Mouse (Mus musculus): ENCODE data around the gene Zfp27. TPM values are rescaled to one million over a fixed set of nuclear protein-coding genes. Genes with fewer than 3 reads are reported as not detected.

The Zfp27 gene
- polyA plus RNA-seq (2021; fragmentation: Nextera tagmentation), result 8.4 and 9.5 TPM in 2 replicates
- long read RNA-seq, experiment 1, transcript Zfp27-201 (5 exons, 3,150 nt), result major isoform, 11 of 23 reads
- long read RNA-seq, experiment 1, partial matches to known transcripts, result 1 of 23 reads
- long read RNA-seq, experiment 1, other reads (novel, unspliced or antisense), result 11 of 23 reads
- long read RNA-seq, experiment 2, transcript Zfp27-205 (5 exons, 3,845 nt), result minor isoform, 8 of 117 reads
- long read RNA-seq, experiment 2, transcript Zfp27-201 (5 exons, 3,150 nt), result major isoform, 93 of 117 reads
- long read RNA-seq, experiment 2, partial matches to known transcripts, result 0 of 117 reads
- long read RNA-seq, experiment 2, other reads (novel, unspliced or antisense), result 16 of 117 reads

DNA sequence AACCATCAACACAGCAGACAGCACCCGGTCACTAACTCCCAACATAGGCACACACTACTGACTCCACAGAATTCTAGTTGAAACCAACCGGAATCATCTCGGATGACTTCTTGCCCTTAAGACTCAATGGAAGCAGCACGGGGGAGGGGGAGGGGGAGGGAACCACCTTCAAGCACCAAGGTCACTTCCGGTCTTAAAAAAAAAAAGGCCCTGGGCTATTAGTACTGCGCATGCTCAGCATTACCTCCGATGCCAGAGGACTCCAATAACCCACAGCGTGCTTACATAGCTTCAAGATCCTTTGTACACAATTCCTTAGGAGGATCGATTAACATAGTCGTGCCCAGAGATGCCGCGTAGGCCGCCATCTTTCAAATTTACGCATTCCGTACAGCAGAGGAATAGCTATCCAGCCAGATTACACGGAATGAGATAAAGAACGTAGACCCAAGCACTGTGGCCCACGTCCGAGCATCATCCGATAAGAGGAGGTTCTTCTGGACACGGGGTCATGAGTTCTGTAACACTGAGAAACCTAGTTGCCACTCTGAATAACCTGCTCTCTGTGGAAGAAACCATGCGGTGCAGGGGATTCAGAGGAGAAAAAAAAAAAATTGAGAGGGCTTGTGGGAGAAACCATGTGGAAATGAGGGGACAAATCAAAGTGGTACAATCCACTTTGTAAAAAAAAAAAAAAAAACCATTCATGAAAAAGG is at the start of gene Zfp27:
TSS of gene Zfp27 (minus strand) at position 607 of the 716 bp plus-strand sequence.

DNA sequence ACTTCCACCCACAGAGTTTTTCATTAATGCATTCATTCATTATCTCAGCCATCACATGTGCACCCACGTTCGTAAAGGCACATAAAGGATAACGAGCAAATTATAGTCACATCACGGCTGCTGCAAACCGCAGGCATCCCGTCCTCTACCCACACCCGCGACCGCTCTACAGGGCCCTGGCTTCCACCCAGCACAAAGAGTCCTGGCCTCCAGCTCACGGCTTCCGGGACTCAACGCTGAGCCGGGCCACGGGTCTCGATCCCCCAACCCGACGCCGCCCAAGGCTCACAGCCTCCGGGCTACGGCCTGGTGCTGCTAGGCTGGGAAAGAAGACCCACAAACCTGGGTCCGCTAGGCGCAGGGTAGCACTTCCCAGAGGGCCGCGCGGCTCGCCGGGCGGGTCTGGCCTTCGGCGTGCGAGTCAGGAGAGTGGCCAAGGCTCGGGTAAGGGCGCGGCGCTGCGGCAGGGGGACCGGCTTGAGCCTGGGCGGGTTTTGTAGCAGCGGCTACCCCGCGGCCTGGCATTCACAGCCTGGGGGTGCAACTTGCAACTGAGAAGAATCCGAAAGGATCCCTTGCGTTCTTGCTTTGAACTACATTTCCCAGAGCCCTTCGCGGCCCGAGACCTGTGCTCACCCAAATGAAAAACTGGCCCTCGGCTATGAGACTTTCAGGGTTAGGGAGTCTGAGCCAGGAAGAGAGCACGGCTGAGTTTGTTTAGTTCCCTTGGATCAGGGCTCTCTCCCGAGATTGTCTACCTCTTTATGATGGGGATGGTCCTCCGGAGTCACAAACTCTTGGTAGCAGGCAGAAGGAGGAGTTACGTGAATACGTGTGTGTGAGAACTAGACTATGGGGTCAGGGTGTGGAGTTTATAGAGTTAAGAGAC is 47.4 kb upstream of the Zfp27 start, which contains the start of gene Zfp74:
TSS of gene Zfp74 (minus strand) at position 577 of the 889 bp plus-strand sequence.

DNA sequence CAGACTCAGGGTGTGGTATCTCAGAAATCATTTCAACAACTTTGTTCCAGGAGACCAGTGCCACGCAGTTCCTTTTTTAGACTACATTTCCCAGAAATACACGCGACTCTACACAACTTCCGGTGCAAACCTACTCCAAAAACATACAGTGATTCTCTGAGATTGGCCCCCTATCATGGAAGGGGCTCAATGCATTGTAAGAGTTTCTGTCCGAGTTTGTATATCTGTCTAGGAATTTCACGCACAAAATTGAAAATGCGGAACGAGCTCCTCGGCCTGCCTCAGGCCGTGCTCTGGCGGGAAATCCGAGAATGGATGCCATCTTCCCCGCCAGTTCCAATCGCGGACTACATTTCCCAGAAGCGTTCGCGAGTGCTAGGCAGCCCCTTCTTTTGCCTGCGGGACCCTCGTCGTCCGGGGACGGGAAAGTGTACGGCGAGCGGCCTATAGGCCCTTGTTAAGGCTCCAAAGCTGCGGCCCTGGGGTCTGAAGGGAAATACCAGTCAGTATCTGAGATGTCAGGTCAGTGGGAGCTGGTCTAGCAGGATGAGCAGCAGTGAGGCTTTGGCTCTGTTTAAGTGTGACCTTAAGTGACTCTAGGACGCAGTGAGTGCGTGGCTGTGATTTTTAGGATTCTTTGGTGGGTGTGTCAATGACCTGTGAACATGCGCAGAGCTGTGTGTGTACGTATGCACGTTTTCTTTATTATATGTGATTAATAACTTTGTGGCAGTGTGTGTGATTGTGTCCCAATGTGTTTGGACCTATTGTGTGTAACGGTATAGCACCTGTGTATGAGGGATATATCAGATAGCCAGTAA is 2.0 kb upstream of the Zfp27 start, which contains the start of gene Zfp383:
TSS of gene Zfp383 (plus strand) at position 94 of the 821 bp plus-strand sequence.

DNA sequence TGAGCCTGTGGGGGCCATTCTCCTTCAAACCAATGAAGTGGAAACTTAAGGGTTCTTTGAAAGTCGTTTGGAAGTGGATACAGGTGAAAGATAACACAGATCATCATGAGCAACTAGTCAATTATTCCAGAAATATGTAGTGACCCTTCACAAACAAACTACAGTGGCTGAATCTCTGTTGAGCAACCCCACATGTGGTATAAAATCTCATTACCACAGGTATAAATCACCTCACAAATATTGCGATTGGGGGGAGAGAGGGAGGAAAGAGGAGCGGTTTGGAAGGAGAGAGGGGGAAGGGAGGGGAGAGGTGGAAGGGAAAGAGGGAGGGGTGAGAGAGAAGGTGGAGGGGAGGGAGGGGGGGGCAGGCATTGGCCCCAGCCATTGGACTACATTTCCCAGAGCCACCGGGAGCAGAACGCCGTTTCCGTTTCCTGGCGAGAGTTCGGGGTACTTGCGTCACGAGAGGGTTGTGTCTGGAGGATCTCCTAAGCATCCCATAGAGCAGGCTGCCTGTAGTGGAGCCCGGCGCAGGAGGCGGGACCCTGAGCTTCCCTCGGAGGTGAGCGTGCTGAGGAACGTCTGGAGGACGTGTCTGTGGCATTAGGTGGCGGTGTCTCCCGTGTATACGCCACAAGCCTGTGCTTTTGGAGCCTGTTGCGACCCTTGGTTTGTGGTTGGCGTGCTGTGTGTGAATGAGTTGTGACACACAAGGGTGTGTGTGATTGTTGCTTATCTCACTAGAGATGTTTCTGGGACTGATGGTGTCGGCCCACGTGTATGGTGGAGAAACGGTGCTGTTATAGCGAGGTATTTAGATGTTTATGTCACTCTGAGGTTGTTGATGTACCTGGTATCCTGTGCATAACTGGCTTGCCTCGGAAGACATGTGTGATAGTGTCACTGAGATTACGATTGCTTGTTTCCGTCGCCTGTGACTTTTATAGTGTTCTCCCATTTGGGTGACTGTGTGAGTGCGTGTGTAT is 46.5 kb downstream of the Zfp27 start, which contains the start of gene Zfp420:
TSS of gene Zfp420 (plus strand) at position 448 of the 986 bp plus-strand sequence.

DNA sequence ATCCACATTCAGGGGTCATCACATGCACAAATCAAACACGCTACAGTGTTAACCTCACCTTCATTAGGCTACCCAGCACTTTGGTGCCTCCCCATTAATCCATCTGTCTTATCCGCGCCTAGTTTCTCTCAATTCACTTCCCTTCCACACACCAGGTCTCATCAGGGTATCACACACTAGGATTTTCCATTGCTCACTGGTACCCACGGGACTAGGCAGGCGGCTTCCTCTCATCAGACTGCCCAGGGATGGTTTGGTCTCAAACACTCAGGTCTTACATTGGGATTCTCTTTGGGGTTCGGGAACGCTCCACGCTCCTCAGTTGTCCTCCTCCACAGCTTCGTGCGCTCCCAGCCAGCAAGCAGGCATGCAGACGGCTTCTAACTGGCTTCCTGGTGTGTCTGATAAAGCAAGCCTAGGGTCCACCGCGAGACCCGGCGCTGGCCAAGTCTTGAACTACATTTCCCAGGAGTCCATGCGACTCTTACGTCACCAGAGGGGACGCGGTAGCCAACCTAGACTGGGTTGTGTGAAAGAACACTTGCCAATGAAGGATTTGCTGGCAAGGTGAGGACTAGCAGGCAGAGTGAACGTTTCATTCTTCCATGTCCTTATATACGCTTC is 53.0 kb downstream of the Zfp27 start, which contains the start of gene Zfp940:
TSS of gene Zfp940 (minus strand) at position 451 of the 624 bp plus-strand sequence.

Small RNA genes lying within 50 kb of the gene (microRNA-seq; reads per million reads assigned to microRNA genes)
- 1.3 reads per million for gene Mir7668

Other genes with a start within 250 kb of the Zfp27 start
- gene Catsperg2, start 179.5 kb downstream of the Zfp27 start, polyA plus RNA-seq (2021; fragmentation: Nextera tagmentation), result not detected in 2 replicates
- gene Zfp84, start 138.0 kb downstream of the Zfp27 start, polyA plus RNA-seq (2021; fragmentation: Nextera tagmentation), result 4.7 and 6.1 TPM in 2 replicates
- 7.3 and 7.5 TPM in 2 replicates for gene Zfp30, start 122.6 kb downstream of the Zfp27 start, polyA plus RNA-seq (2021; fragmentation: Nextera tagmentation)
- 3.3 and 5.3 TPM in 2 replicates for gene Zfp790, start 90.5 kb downstream of the Zfp27 start, polyA plus RNA-seq (2021; fragmentation: Nextera tagmentation)
- gene Zfp940, start 52.9 kb downstream of the Zfp27 start, polyA plus RNA-seq (2021; fragmentation: Nextera tagmentation), result 5.9 and 6.1 TPM in 2 replicates
- 6.0 and 7.3 TPM in 2 replicates for gene Zfp420, start 46.6 kb downstream of the Zfp27 start, polyA plus RNA-seq (2021; fragmentation: Nextera tagmentation)
- 1.1 and 1.2 TPM in 2 replicates for gene Zfp383, start 1.7 kb upstream of the Zfp27 start, polyA plus RNA-seq (2021; fragmentation: Nextera tagmentation)
- gene Zfp74, start 47.5 kb upstream of the Zfp27 start, polyA plus RNA-seq (2021; fragmentation: Nextera tagmentation), result 10.0 TPM in 2 replicates
- gene Zfp568, start 77.4 kb upstream of the Zfp27 start, polyA plus RNA-seq (2021; fragmentation: Nextera tagmentation), result 0.23 and 0.29 TPM in 2 replicates
- gene Zfp14, start 144.8 kb upstream of the Zfp27 start, polyA plus RNA-seq (2021; fragmentation: Nextera tagmentation), result 5.0 and 5.1 TPM in 2 replicates
- gene Zfp82, start 166.3 kb upstream of the Zfp27 start, polyA plus RNA-seq (2021; fragmentation: Nextera tagmentation), result 2.5 and 2.7 TPM in 2 replicates
- gene Gm26920, start 183.8 kb upstream of the Zfp27 start, polyA plus RNA-seq (2021; fragmentation: Nextera tagmentation), result 0.08 and 0.69 TPM in 2 replicates
- gene Zfp566, start 184.0 kb upstream of the Zfp27 start, polyA plus RNA-seq (2021; fragmentation: Nextera tagmentation), result 6.6 and 6.7 TPM in 2 replicates
- 58.4 and 64.8 TPM in 2 replicates for gene Zfp260, start 188.2 kb upstream of the Zfp27 start, polyA plus RNA-seq (2021; fragmentation: Nextera tagmentation)
- gene Zfp382, start 215.4 kb upstream of the Zfp27 start, polyA plus RNA-seq (2021; fragmentation: Nextera tagmentation), result 7.3 and 8.7 TPM in 2 replicates